Mouse (Mus musculus) B cell, adult 62 days (primary cell): Measurements from ENCODE around the gene Klk1b9. TPM values are rescaled to one million over a fixed set of nuclear protein-coding genes. Genes with fewer than 3 reads are reported as not detected.

Experiments used
- total RNA-seq: library from RNA; stranded (reverse); gene quantifications from 4 replicates; pipeline ENCODE4 v1.2.4, GENCODE M21; 2023

Gene Klk1b9
- not detected in 4 replicates for total RNA-seq

GRCm38 (mm10) chr7:43975761-43976160 lies at the start of gene Klk1b9:
TSS of gene Klk1b9 (plus strand) at chr7:43976061.

GRCm38 (mm10) chr7:43933440-43933839 lies 42.4 kb upstream of the Klk1b9 start, which contains the start of gene Klk15:
TSS of gene Klk15 (plus strand) at chr7:43933740.

GRCm38 (mm10) chr7:43950364-43950763 lies 25.5 kb upstream of the Klk1b9 start, which contains the start of gene Klk1b8:
TSS of gene Klk1b8 (plus strand) at chr7:43950664.

GRCm38 (mm10) chr7:43966451-43966850 lies 9.4 kb upstream of the Klk1b9 start, which contains the start of gene Klk1b1:
TSS of gene Klk1b1 (plus strand) at chr7:43966751.

GRCm38 (mm10) chr7:43995577-43995976 lies 19.7 kb downstream of the Klk1b9 start, which contains the start of gene Klk1b11:
TSS of gene Klk1b11 (plus strand) at chr7:43995877.

GRCm38 (mm10) chr7:44011868-44012267 lies 36.0 kb downstream of the Klk1b9 start, which contains the start of gene Klk1b26:
TSS of gene Klk1b26 (plus strand) at chr7:44012168.

Other genes with a start within 250 kb of the Klk1b9 start
- gene Klk12, start 207.2 kb upstream of the Klk1b9 start, total RNA-seq = not detected in 4 replicates
- gene Klk11, start 201.5 kb upstream of the Klk1b9 start, total RNA-seq = not detected in 4 replicates
- not detected in 4 replicates for gene Klk10, start 195.0 kb upstream of the Klk1b9 start, total RNA-seq
- gene Klk9, start 184.2 kb upstream of the Klk1b9 start, total RNA-seq = not detected in 4 replicates
- 4.6 to 6.5 TPM (median 6.0 TPM) in 4 replicates for gene Klk8, start 178.5 kb upstream of the Klk1b9 start, total RNA-seq
- gene Klk7, start 164.8 kb upstream of the Klk1b9 start, total RNA-seq = not detected in 4 replicates
- gene Klk6, start 151.6 kb upstream of the Klk1b9 start, total RNA-seq = not detected in 4 replicates
- not detected in 4 replicates for gene Klk5, start 134.1 kb upstream of the Klk1b9 start, total RNA-seq
- not detected in 4 replicates for gene Klk4, start 94.9 kb upstream of the Klk1b9 start, total RNA-seq
- not detected in 4 replicates for gene Klk15, start 42.3 kb upstream of the Klk1b9 start, total RNA-seq
- not detected in 4 replicates for gene Klk1b8, start 25.4 kb upstream of the Klk1b9 start, total RNA-seq
- not detected in 4 replicates for gene Klk1b1, start 9.3 kb upstream of the Klk1b9 start, total RNA-seq
- gene Klk1b11, start 19.8 kb downstream of the Klk1b9 start, total RNA-seq = not detected in 4 replicates
- not detected in 4 replicates for gene Klk1b26, start 36.1 kb downstream of the Klk1b9 start, total RNA-seq
- gene Klk1b27, start 76.2 kb downstream of the Klk1b9 start, total RNA-seq = not detected in 4 replicates
- not detected in 4 replicates for gene Klk1b21, start 126.3 kb downstream of the Klk1b9 start, total RNA-seq
- not detected in 4 replicates for gene Klk1b22, start 136.6 kb downstream of the Klk1b9 start, total RNA-seq
- gene Klk1b16, start 160.7 kb downstream of the Klk1b9 start, total RNA-seq = not detected in 4 replicates
- not detected in 4 replicates for gene Klk1b24, start 212.2 kb downstream of the Klk1b9 start, total RNA-seq
- gene Klk1b3, start 222.1 kb downstream of the Klk1b9 start, total RNA-seq = not detected in 4 replicates
- gene Klk1b4, start 231.4 kb downstream of the Klk1b9 start, total RNA-seq = not detected in 4 replicates
- gene Klk1b5, start 239.9 kb downstream of the Klk1b9 start, total RNA-seq = not detected in 4 replicates
- gene Klk1, start 249.3 kb downstream of the Klk1b9 start, total RNA-seq = 0.63 TPM in 1 of 4 replicates, not detected in the others